Mouse (Mus musculus) kidney, postnatal 0 days (tissue): ENCODE measurements around the gene Kdm5b. TPM values are rescaled to one million over a fixed set of nuclear protein-coding genes. Genes with fewer than 3 reads are reported as not detected.

Source experiments
- ATAC-seq: fragments of 200-750 bp; cut with Nextera tagmentation; replicated peaks from 2 replicates; pipeline ENCODE4 v1.8.0; 2017; ENCODE audit warnings: low read depth, moderate number of reproducible peaks, moderate TSS enrichment, moderate library complexity; ENCODE audit not compliant: low FRiP score
- DNase-seq: peaks from one replicate; pipeline ENCODE4 v3.0.0-alpha.2; 2016; ENCODE audit warnings: low spot score
- H3K27ac ChIP-seq: fragments of 300-500 bp; sonication (generic); 2 replicates; pipeline ENCODE4 v1.5.1; 2014; ENCODE audit warnings: mild to moderate bottlenecking
- H3K27me3 ChIP-seq: fragments of 300-500 bp; sonication (generic); 2 replicates; pipeline ENCODE4 v1.6.1; 2014; ENCODE audit warnings: low read length, mixed read lengths; ENCODE audit not compliant: insufficient read depth
- H3K36me3 ChIP-seq: fragments of 300-500 bp; sonication (generic); 2 replicates; pipeline ENCODE4 v1.6.1; 2014; ENCODE audit warnings: low read length, mixed read lengths; ENCODE audit not compliant: insufficient read depth
- H3K4me1 ChIP-seq: fragments of 300-500 bp; sonication (generic); replicated peaks from 2 replicates; pipeline ENCODE4 v1.6.1; 2014; ENCODE audit warnings: antibody characterized with exemption, low read length, mixed read lengths; ENCODE audit not compliant: insufficient read depth
- H3K4me2 ChIP-seq: fragments of 300-500 bp; sonication (generic); 2 replicates; pipeline ENCODE4 v1.6.1; 2014; ENCODE audit warnings: mild to moderate bottlenecking, low read length, moderate library complexity, mixed read lengths
- H3K4me3 ChIP-seq: fragments of 300-500 bp; sonication (generic); replicated peaks from 2 replicates; pipeline ENCODE4 v1.5.1; 2014; ENCODE audit warnings: low read depth, low read length
- H3K9ac ChIP-seq: fragments of 300-500 bp; sonication (generic); 2 replicates; pipeline ENCODE4 v1.6.1; 2014; ENCODE audit warnings: low read depth, low read length
- H3K9me3 ChIP-seq: fragments of 300-500 bp; sonication (generic); replicated peaks from 2 replicates; pipeline ENCODE4 v1.6.1; 2016; ENCODE audit warnings: low read length, inconsistent platforms, mixed read lengths
- CTCF ChIP-seq: IDR thresholded peaks from 2 replicates; pipeline ENCODE4 v1.5.1; 2016; ENCODE audit warnings: antibody characterized with exemption, low read depth, mild to moderate bottlenecking, moderate library complexity
- WGBS: fragments of 180-500 bp; shearing (Covaris S2); extraction: QIAGEN DNeasy Blood & Tissue Kit; methylation state at CpG from one replicate; pipeline ENCODE4 v1.1.7; 2014; 5-methylcytosine and 5-hydroxymethylcytosine counted together
- polyA plus RNA-seq: library from polyadenylated mRNA; unstranded; fragments of >200 nt; fragmentation: Nextera tagmentation; extraction: Ambion mirVana; gene quantifications from 2 replicates; pipeline ENCODE4 v1.2.1, GENCODE M21; 2015

Kdm5b gene
- polyA plus RNA-seq, 1 experiment from 2014 or later = 40.2 TPM

GRCm38 (mm10) chr1:134638041-134638440, 78.1 kb downstream of the Kdm5b start:
- H3K36me3 ChIP-seq = 0 out of 2 replicates have a peak, but pooled peaks cover 8% of the 10 kb centered on the region
- H3K9me3 ChIP-seq = no peaks in the 10 kb centered on the region
- no peak overlapping the region for H3K27ac ChIP-seq
- ATAC-seq (no peak), DNase-seq (no peak)
- H3K27me3 ChIP-seq = no peaks in the 10 kb centered on the region
- no peak overlapping the region for H3K9ac ChIP-seq
- 0 out of 2 replicates have a peak, but pooled peaks cover 3% of the 10 kb centered on the region for H3K4me1 ChIP-seq
- 21% methylated on average over 3 of the region's 3 CpGs for WGBS
- no peak overlapping the region for H3K4me2 ChIP-seq
- H3K4me3 ChIP-seq = no peak overlapping the region
- no peak for TF ChIP-seq CTCF

- 19% methylated on average over 7 of the region's 7 CpGs for WGBS
- Histone ChIP-seq H3K9me3 (no peaks in the 10 kb centered on the region), H3K27me3 (no peaks in the 10 kb centered on the region), H3K4me2 (no peak overlapping the region), H3K27ac (no peak overlapping the region), H3K36me3 (0 out of 2 replicates have a peak, but pooled peaks cover 5% of the 10 kb centered on the region), H3K9ac (no peak overlapping the region), H3K4me3 (no peak overlapping the region), H3K4me1 (0 out of 2 replicates have a peak, but pooled peaks cover 3% of the 10 kb centered on the region)
- peak; percentile 84 for DNase-seq
- no peak for ATAC-seq
- peak; percentile 76 for TF ChIP-seq CTCF
Observed at GRCm38 (mm10) chr1:134638522-134638921, 78.6 kb downstream of the Kdm5b start.

- no peak overlapping the region for H3K27ac ChIP-seq
- H3K27me3 ChIP-seq = no peaks in the 10 kb centered on the region
- no peak overlapping the region for H3K9ac ChIP-seq
- 77% methylated on average over 6 of the region's 6 CpGs for WGBS
- 0 out of 2 replicates have a peak, but pooled peaks cover 3% of the 10 kb centered on the region for H3K36me3 ChIP-seq
- H3K9me3 ChIP-seq = no peaks in the 10 kb centered on the region
- no peak overlapping the region for H3K4me3 ChIP-seq
- H3K4me1 ChIP-seq = 0 out of 2 replicates have a peak, but pooled peaks cover 3% of the 10 kb centered on the region
- no peak for ATAC-seq
- no peak overlapping the region for H3K4me2 ChIP-seq
- TF ChIP-seq CTCF = no peak
- no peak for DNase-seq
Observed at GRCm38 (mm10) chr1:134639460-134639859, 79.5 kb downstream of the Kdm5b start.

- H3K27ac ChIP-seq = no peak overlapping the region
- no peak overlapping the region for H3K4me2 ChIP-seq
- ATAC-seq (no peak), DNase-seq (no peak)
- WGBS = 27% methylated on average over 3 of the region's 3 CpGs
- no peaks in the 10 kb centered on the region for H3K36me3 ChIP-seq
- H3K9me3 ChIP-seq = no peaks in the 10 kb centered on the region
- peaks cover 6% of the 10 kb centered on the region; the same call in 1 of the 2 replicates for H3K4me1 ChIP-seq
- H3K27me3 ChIP-seq = peaks cover 12% of the 10 kb centered on the region; the same call in 1 of the 2 replicates
- H3K4me3 ChIP-seq = no peak overlapping the region
- H3K9ac ChIP-seq = no peak overlapping the region
- peak; percentile 59 for TF ChIP-seq CTCF
Observed at GRCm38 (mm10) chr1:134641507-134641906, 81.5 kb downstream of the Kdm5b start.

- no peak overlapping the region for H3K9ac ChIP-seq
- H3K4me2 ChIP-seq = no peak overlapping the region
- H3K4me3 ChIP-seq = no peak overlapping the region
- H3K27ac ChIP-seq = no peak overlapping the region
- 75% methylated on average over 6 of the region's 6 CpGs for WGBS
- H3K4me1 ChIP-seq = peaks cover 3% of the 10 kb centered on the region; the same call in 1 of the 2 replicates
- H3K27me3 ChIP-seq = peaks cover 22% of the 10 kb centered on the region
- DNase-seq = no peak
- no peaks in the 10 kb centered on the region for H3K9me3 ChIP-seq
- TF ChIP-seq CTCF = no peak
- ATAC-seq = no peak
- H3K36me3 ChIP-seq = no peaks in the 10 kb centered on the region
Observed at GRCm38 (mm10) chr1:134643702-134644101, 83.7 kb downstream of the Kdm5b start.

GRCm38 (mm10) chr1:134645408-134646200, 85.6 kb downstream of the Kdm5b start:
- Histone ChIP-seq H3K9me3 (no peaks in the 10 kb centered on the region), H3K9ac (no peak overlapping the region), H3K4me2 (peak overlapping the region; percentile 91), H3K4me1 (peaks cover 3% of the 10 kb centered on the region; the same call in 1 of the 2 replicates), H3K27ac (no peak overlapping the region), H3K4me3 (peak overlapping the region; percentile 53), H3K36me3 (no peaks in the 10 kb centered on the region), H3K27me3 (peaks cover 22% of the 10 kb centered on the region)
- no peak for ATAC-seq
- TF ChIP-seq CTCF = no peak
- DNase-seq = no peak
- WGBS = 15% methylated on average over 16 of the region's 16 CpGs
